Mouse (Mus musculus): Measurements from ENCODE around the gene Id3.

DNA sequence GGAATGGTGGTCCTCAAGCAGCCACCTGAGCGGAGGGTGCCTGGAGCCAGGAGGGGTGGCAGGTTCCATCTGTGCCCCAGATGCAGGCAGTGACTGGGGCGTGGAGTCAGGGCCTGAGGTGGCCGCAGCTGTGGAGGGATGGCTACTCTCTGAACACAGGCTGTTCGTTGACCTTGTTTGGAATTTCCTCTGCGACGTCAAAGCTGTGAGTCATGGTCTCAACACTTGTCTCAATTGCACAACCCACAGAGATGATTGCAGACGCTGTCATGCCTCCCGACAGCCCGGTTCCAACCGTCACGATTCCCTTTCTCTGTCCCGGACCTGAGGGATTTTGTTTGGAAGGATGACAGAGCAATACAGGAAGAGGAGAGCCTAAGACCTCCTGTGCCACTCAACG, 26.3 kb upstream of the Id3 start:
- no peak for TF ChIP-seq CTCF (IDR thresholded peaks at IDR 0.05; ENCODE audit: low read depth)
- TF ChIP-seq EP300 (optimal IDR thresholded peaks at IDR 0.05), result no peak

Data from stomach, postnatal 0 days (tissue).